Mouse (Mus musculus) liver, adult 2 months (tissue): ENCODE results near the gene Aup1.

Source experiments
- CTCF ChIP-seq: fragments of 200-500 bp; IDR thresholded peaks from 2 replicates; pipeline ENCODE4 v1.5.1; 2011; ENCODE audit warnings: low read depth, low read length, control low read depth
- POLR2A ChIP-seq: fragments of 200-500 bp; IDR thresholded peaks from 2 replicates; pipeline ENCODE4 v1.6.1; 2011; ENCODE audit warnings: low read length, control low read depth; ENCODE audit not compliant: insufficient read depth; ENCODE audit errors: extremely low read depth

- no peak for TF ChIP-seq CTCF
- TF ChIP-seq POLR2A: no peak
Measured at GRCm38 (mm10) chr6:83043561-83043960, 10.8 kb upstream of the Aup1 start.
